ENCODE assay signal across 8 mouse cellular contexts in the genomic region with DNA sequence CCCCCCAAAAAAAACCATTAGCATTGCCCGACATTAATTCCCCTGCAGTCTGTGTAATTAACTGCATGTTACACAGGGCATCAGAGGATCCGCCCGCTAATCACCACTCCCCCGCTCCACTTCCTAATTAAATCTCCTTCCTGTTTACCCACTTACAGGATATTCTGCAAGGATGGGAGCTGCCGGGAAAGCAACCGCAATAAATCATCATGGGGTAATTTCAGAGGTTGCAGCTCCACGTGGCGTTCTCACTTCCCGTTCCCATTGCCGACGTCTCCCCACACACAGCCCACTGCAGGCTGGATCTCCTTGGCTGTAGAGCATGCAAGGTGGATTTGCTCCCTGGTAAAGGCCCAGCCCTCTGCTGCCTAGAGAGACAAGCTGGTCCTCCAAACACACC. TPM values are rescaled to one million over a fixed set of nuclear protein-coding genes. Genes with fewer than 3 reads are reported as not detected.
DNase-seq lines count a peak whose midpoint lies in the region.

No protein-coding gene starts in this region.

- peak; percentile 27 to 57 for DNase-seq in heart, adult 18-20 months
- DNase-seq in heart, postnatal 25 days (ENCODE audit: low spot score), result no peak
- DNase-seq in adrenal gland, postnatal 36 days, result peak; percentile 15 to 32
- peak; percentile 28 for DNase-seq in kidney, adult 18-20 months
- DNase-seq in lung, postnatal 25 days (ENCODE audit: low spot score), result peak; percentile 43
- no peak for DNase-seq in right cerebral cortex, postnatal 25 days
- no peak for DNase-seq in thymus, postnatal 4 days
- DNase-seq in layer of hippocampus, postnatal 36 days, result no peak

- intact Hi-C loops in heart, postnatal 25 days (cut with DNase I), result no loop called here

RNA-seq across cellular contexts. Expression of a gene that starts 45.0 kb away (rescaled TPM):
- 1 to 10 TPM; 4.4 to 4.8 TPM for total RNA-seq in heart, adult 18-20 months (2021)
- total RNA-seq in heart, postnatal 25 days (2021), result 1 to 10 TPM; 4.2 to 4.6 TPM
- 1 to 10 TPM; 5.1 to 5.6 TPM for total RNA-seq in adrenal gland, postnatal 36 days (2021)
- total RNA-seq in layer of hippocampus, postnatal 36 days (2021), result 10 to 100 TPM; 14.5 to 18.0 TPM

Comparison
In these comparisons a context has a peak if more than half of its experiments do, and no peak if none do; other contexts are left out.
1. DNase-seq: peak in heart, adult 18-20 months (2 of 2), adrenal gland, postnatal 36 days (2 of 2), kidney, adult 18-20 months (single experiment) and lung, postnatal 25 days (single experiment); none in heart, postnatal 25 days (single experiment), right cerebral cortex, postnatal 25 days (single experiment), thymus, postnatal 4 days (single experiment) and layer of hippocampus, postnatal 36 days (0 of 2).